Mouse (Mus musculus) heart, adult 2 months (tissue): ENCODE data around the gene Fancf. TPM values are rescaled to one million over a fixed set of nuclear protein-coding genes. Genes with fewer than 3 reads are reported as not detected.
A peak's percentile ranks its signal among the peaks of the same experiment; 100 is the strongest.

Experiments used
- DNase-seq, 2 experiments: peaks; one replicate each; pipeline ENCODE4 v3.0.0; 2021
- H3K27ac ChIP-seq: fragments of 200-600 bp; 2 replicates; pipeline ENCODE4 v1.8.1; 2022
- H3K27me3 ChIP-seq: fragments of 200-500 bp; 2 replicates; pipeline ENCODE4 v1.6.1; 2012; ENCODE audit warnings: mild to moderate bottlenecking, low read length, inconsistent platforms, mixed read lengths; ENCODE audit not compliant: control insufficient read depth, insufficient read depth
- H3K36me3 ChIP-seq: fragments of 200-500 bp; 2 replicates; pipeline ENCODE4 v1.6.1; 2012; ENCODE audit warnings: low read length, inconsistent platforms; ENCODE audit not compliant: control insufficient read depth, insufficient read depth
- H3K4me1 ChIP-seq: fragments of 200-500 bp; 2 replicates; pipeline ENCODE4 v1.6.1; 2011; ENCODE audit warnings: low read length; ENCODE audit not compliant: control insufficient read depth, insufficient read depth
- H3K4me3 ChIP-seq: fragments of 200-600 bp; 2 replicates; pipeline ENCODE4 v1.8.1; 2022
- H3K79me2 ChIP-seq: fragments of 200-500 bp; replicated peaks from 2 replicates; pipeline ENCODE4 v1.6.1; 2012; ENCODE audit warnings: mild to moderate bottlenecking, inconsistent platforms, low read length, moderate library complexity, mixed read lengths; ENCODE audit not compliant: control insufficient read depth, insufficient read depth
- H3K9ac ChIP-seq: fragments of 200-500 bp; 2 replicates; pipeline ENCODE4 v1.6.1; 2012; ENCODE audit warnings: low read depth, mild to moderate bottlenecking, control low read depth, inconsistent platforms, low read length, mixed read lengths
- CTCF ChIP-seq: fragments of 200-600 bp; IDR thresholded peaks from 2 replicates; pipeline ENCODE4 v1.8.1; 2022; ENCODE audit warnings: antibody characterized with exemption, mild to moderate bottlenecking, moderate library complexity
- EP300 ChIP-seq: fragments of 200-500 bp; IDR thresholded peaks from 2 replicates; pipeline ENCODE4 v1.6.1; 2011; ENCODE audit warnings: low read depth, low read length, control low read depth; ENCODE audit not compliant: insufficient read depth
- POLR2A ChIP-seq: fragments of 200-500 bp; IDR thresholded peaks from 2 replicates; pipeline ENCODE4 v1.6.1; 2011; ENCODE audit warnings: mild to moderate bottlenecking, low read depth, low read length, control low read depth; ENCODE audit not compliant: insufficient read depth
- WGBS: fragments of 180-500 bp; shearing (Covaris S2); methylation state at CpG from one replicate; pipeline ENCODE4 v1.1.7; 2018; 5-methylcytosine and 5-hydroxymethylcytosine counted together
- intact Hi-C: fragments of 180-260 bp; cut with DNase I; formaldehyde crosslinking; loops from one replicate; pipeline ENCODE4 v1.15.1; 2025
- polyA plus RNA-seq: library from polyadenylated mRNA; depleted of rRNA; stranded (reverse); fragments of >200 nt; gene quantifications from 2 replicates; pipeline ENCODE4 v1.2.3, GENCODE M21; 2012
- total RNA-seq, 2 experiments: library from RNA; stranded (reverse); gene quantifications; 2 replicates each; pipeline ENCODE4 v1.2.3; 2021

The Fancf gene
- total and polyA plus RNA-seq, 3 experiments, result 1.3 to 2.7 (median 1.6) TPM

DNA sequence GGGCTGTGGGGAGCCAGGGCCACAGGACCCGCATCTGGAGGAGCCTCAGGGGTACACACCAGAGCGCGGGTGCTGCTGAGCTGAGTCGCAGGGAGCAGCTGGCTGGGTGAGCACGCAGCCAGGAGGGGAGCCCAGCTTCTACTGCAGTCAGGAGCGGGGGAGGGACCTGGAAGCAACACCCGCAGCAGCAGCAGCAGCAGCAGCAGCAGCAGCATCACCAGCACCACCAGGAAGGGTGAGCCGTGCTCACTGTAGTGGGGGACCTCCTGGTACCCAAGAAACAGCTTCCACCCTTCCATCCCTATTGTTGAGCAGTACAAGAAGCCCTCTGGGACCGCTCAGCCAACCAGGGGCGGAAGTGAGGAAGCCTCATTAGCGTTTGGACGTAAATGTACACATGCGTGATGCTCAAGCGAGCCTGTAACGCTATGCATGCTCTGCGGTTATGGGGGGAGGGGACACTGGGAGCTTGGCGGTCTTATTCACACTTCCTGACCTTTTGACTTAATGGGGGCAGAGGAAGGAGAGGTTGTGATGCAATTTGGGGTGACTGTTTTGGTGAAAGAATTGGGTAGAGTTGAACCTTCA, 17.2 kb upstream of the Fancf start:
- peak overlapping the region; percentile 46 for H3K9ac ChIP-seq

DNA sequence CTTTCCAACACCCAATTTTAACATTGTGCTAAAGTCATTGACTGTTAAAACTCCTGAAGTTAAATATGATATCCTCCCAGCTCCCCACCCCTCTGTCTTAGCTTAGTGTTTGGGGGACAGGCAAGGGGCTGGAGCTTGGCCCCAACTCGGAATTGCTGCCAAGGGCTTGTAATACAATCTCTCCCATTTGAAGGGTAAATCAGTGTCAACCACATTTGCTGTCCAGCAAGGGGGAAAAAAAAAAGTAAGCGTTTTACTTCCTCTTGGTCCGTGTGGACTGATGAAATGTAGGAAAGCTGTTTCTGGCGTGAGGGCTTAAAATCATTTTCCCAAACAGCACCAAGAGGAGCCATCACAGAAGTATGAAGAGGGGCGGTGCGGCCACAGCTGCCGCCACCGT, 16.7 kb upstream of the Fancf start:
- intact Hi-C loops, result loop anchor here (2.0 kb wide), 1 partner anchor 16 kb away; the partner anchor contains the start of genes Fancf and Gas2

More for the DNA sequence above, 17.2 kb upstream of the Fancf start:
- intact Hi-C loops, result loop anchor here (2.0 kb wide), 1 partner anchor 16 kb away; the partner anchor contains the start of genes Fancf and Gas2
- Histone ChIP-seq H3K4me3 (peak overlapping the region; percentile 29), H3K79me2 (no peaks in the 10 kb centered on the region), H3K4me1 (peaks cover 2% of the 10 kb centered on the region; the same call in 1 of the 2 replicates), H3K27me3 (no peaks in the 10 kb centered on the region), H3K27ac (peak overlapping the region; percentile 50), H3K36me3 (no peaks in the 10 kb centered on the region)
- peak; percentile 51 to 58 for DNase-seq
- TF ChIP-seq POLR2A, result 0 out of 2 replicates have a peak, but pooled peaks have one; percentile 15
- no peak for TF ChIP-seq CTCF
- no peak for TF ChIP-seq EP300
- WGBS, result under 1% methylated on average over 17 of the region's 17 CpGs

DNA sequence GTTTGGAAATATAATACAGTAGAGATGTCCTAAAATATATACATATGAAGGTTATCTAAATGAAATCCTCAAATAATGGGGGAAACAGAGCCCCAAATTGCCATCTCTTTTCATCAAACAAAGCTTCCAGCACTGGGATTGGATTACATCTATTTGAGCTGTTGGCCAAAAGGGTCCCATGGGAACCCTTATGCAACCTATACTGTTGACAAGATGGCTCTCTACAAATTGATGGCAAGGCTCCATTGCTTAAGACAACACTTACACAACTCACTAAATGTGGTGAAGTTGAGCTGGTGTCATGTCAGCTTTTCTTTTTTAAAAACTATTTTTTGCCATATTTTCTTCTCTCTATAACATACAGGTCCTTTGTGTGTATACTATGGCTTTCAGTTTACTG, 14.2 kb upstream of the Fancf start:
- H3K27me3 ChIP-seq, result no peaks in the 10 kb centered on the region
- DNase-seq, result no peak
- no peak overlapping the region for H3K4me3 ChIP-seq
- H3K79me2 ChIP-seq, result no peaks in the 10 kb centered on the region
- intact Hi-C loops, result no loop called here
- no peak overlapping the region for H3K27ac ChIP-seq
- TF ChIP-seq CTCF, result no peak
- TF ChIP-seq EP300, result no peak
- no peak for TF ChIP-seq POLR2A
- H3K9ac ChIP-seq, result no peak overlapping the region
- H3K4me1 ChIP-seq, result peaks cover 2% of the 10 kb centered on the region; the same call in 1 of the 2 replicates
- H3K36me3 ChIP-seq, result no peaks in the 10 kb centered on the region

More for the DNA sequence above, 16.7 kb upstream of the Fancf start:
- no peak for DNase-seq
- Histone ChIP-seq H3K4me1 (peaks cover 2% of the 10 kb centered on the region; the same call in 1 of the 2 replicates), H3K27me3 (no peaks in the 10 kb centered on the region), H3K9ac (peak overlapping the region; percentile 46), H3K79me2 (no peaks in the 10 kb centered on the region), H3K36me3 (no peaks in the 10 kb centered on the region), H3K27ac (peak overlapping the region; percentile 50), H3K4me3 (peak overlapping the region; percentile 29)
- no peak for TF ChIP-seq EP300
- 2% methylated on average over 8 of the region's 8 CpGs for WGBS

DNA sequence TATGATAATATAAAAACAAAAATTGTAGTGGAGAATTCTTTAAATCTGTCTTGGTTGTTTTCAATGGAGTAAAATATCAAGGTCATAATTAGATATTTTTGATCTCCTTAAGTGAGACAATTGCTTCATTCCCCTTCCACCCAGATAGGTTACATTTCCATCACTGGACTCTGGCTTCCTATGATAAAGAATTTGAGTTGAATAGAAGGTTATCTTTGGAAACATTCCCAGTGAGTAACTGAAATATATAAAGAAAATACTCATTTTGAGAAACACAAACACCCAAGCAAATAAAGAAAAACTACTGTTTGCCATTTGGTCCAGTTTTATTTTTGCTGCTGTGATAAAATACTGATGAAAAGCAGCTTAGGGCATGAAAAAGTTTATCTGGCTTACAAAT, 10.5 kb upstream of the Fancf start:
- Histone ChIP-seq H3K79me2 (no peaks in the 10 kb centered on the region), H3K4me3 (no peak overlapping the region), H3K36me3 (no peaks in the 10 kb centered on the region), H3K4me1 (no peaks in the 10 kb centered on the region), H3K27ac (no peak overlapping the region), H3K9ac (no peak overlapping the region), H3K27me3 (no peaks in the 10 kb centered on the region)
- DNase-seq, result no peak
- TF ChIP-seq POLR2A, result no peak
- intact Hi-C loops, result no loop called here

DNA sequence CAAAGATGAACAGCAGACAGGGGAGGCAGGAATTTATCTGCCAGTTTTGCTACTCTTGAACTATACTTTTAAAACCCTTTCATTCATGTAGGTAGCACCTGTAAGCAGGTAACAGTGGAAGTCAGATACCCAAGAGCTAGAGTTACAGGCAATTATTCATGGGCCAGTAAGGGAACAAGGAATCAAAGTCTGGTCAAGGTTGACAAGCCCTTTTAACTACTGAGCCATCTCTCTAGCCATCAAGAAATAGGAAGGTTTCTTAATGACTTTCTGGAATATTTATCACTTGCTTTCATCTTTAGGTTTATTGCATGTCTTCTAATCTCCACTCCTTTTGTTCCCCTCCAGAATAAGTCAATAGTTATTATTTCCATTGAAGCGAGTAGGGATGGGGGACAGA, 10.0 kb upstream of the Fancf start:
- Histone ChIP-seq H3K27ac (no peak overlapping the region), H3K27me3 (no peaks in the 10 kb centered on the region), H3K4me3 (no peak overlapping the region), H3K4me1 (no peaks in the 10 kb centered on the region), H3K9ac (no peak overlapping the region), H3K36me3 (no peaks in the 10 kb centered on the region), H3K79me2 (no peaks in the 10 kb centered on the region)
- intact Hi-C loops, result no loop called here
- TF ChIP-seq EP300 (no peak), CTCF (no peak), POLR2A (no peak)
- DNase-seq, result no peak
- 85% methylated on average over 1 of the region's 1 CpGs for WGBS

DNA sequence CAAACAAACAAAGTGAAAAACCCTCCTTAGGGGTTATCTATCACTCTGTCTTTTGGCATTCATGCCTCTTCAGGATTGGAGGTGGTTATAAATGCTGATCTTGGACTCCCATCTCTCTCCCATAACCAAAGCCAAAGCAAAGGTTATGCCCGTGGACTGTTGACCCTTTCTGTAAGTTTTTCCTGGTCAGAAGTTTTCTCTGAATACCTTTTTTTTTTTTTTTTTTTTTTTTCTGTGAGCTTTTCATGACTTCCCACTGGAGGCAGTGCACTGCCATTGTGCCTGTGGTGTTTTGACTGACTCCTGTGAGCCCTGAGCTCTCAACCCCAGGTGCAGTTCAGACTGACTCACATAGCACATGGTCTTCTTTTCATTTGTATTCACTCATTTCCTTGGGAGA, 5.9 kb upstream of the Fancf start:
- H3K36me3 ChIP-seq, result no peaks in the 10 kb centered on the region
- TF ChIP-seq CTCF (no peak), EP300 (no peak), POLR2A (no peak)
- DNase-seq, result no peak
- no peak overlapping the region for H3K4me3 ChIP-seq
- intact Hi-C loops, result no loop called here
- H3K9ac ChIP-seq, result no peak overlapping the region
- H3K4me1 ChIP-seq, result no peaks in the 10 kb centered on the region
- no peak overlapping the region for H3K27ac ChIP-seq
- H3K79me2 ChIP-seq, result no peaks in the 10 kb centered on the region
- no peaks in the 10 kb centered on the region for H3K27me3 ChIP-seq
- 92% methylated on average over 1 of the region's 1 CpGs for WGBS
